Mouse (Mus musculus) liver, adult 2 months (tissue): ENCODE measurements around the gene Blvra. TPM values are rescaled to one million over a fixed set of nuclear protein-coding genes. Genes with fewer than 3 reads are reported as not detected.

Experiments
- DNase-seq: peaks from one replicate; pipeline ENCODE4 v3.0.0-alpha.2; 2011; ENCODE audit warnings: low read depth, low spot score; ENCODE audit errors: extremely low read depth
- H3K27ac ChIP-seq: fragments of 200-500 bp; replicated peaks from 2 replicates; pipeline ENCODE4 v1.5.1; 2012; ENCODE audit warnings: low read depth, mild to moderate bottlenecking, control low read depth, inconsistent platforms, low read length; ENCODE audit not compliant: insufficient read depth
- H3K27me3 ChIP-seq: fragments of 200-500 bp; 2 replicates; pipeline ENCODE4 v1.6.1; 2012; ENCODE audit warnings: mild to moderate bottlenecking, moderate library complexity, low read length, inconsistent platforms; ENCODE audit not compliant: control insufficient read depth, insufficient read depth
- H3K36me3 ChIP-seq: fragments of 200-500 bp; 2 replicates; pipeline ENCODE4 v1.6.1; 2012; ENCODE audit warnings: low read length, inconsistent platforms; ENCODE audit not compliant: control insufficient read depth, insufficient read depth
- H3K4me1 ChIP-seq: fragments of 200-500 bp; 2 replicates; pipeline ENCODE4 v1.6.1; 2011; ENCODE audit warnings: low read length; ENCODE audit not compliant: control insufficient read depth, insufficient read depth
- H3K4me3 ChIP-seq: fragments of 200-500 bp; 2 replicates; pipeline ENCODE4 v1.5.1; 2011; ENCODE audit warnings: low read depth, mild to moderate bottlenecking, control low read depth, low read length, moderate library complexity; ENCODE audit not compliant: insufficient read depth
- H3K79me2 ChIP-seq: fragments of 200-500 bp; 2 replicates; pipeline ENCODE4 v1.6.1; 2012; ENCODE audit warnings: inconsistent platforms, mild to moderate bottlenecking, low read length, moderate library complexity; ENCODE audit not compliant: control insufficient read depth, insufficient read depth
- H3K9ac ChIP-seq: fragments of 200-500 bp; 2 replicates; pipeline ENCODE4 v1.6.1; 2012; ENCODE audit warnings: low read depth, mild to moderate bottlenecking, control low read depth, inconsistent platforms, low read length
- CTCF ChIP-seq: fragments of 200-500 bp; IDR thresholded peaks from 2 replicates; pipeline ENCODE4 v1.5.1; 2011; ENCODE audit warnings: low read depth, low read length, control low read depth
- POLR2A ChIP-seq: fragments of 200-500 bp; IDR thresholded peaks from 2 replicates; pipeline ENCODE4 v1.6.1; 2011; ENCODE audit warnings: low read length, control low read depth; ENCODE audit not compliant: insufficient read depth; ENCODE audit errors: extremely low read depth
- WGBS: fragments of 180-500 bp; shearing (Covaris S2); methylation state at CpG from one replicate; pipeline ENCODE4 v1.1.7; 2018; 5-methylcytosine and 5-hydroxymethylcytosine counted together
- polyA plus RNA-seq: library from polyadenylated mRNA; depleted of rRNA; stranded (reverse); fragments of >200 nt; gene quantifications from 2 replicates; pipeline ENCODE4 v1.2.3, GENCODE M21; 2012; rRNA removed
- total RNA-seq: library from RNA; depleted of rRNA; stranded (reverse); fragments of >200 nt; gene quantifications from 2 replicates; pipeline ENCODE4 v1.2.3, GENCODE M21; 2014; rRNA removed

The Blvra gene
- total and polyA plus RNA-seq, 2 experiments: 7.5 to 23.6 TPM

DNA sequence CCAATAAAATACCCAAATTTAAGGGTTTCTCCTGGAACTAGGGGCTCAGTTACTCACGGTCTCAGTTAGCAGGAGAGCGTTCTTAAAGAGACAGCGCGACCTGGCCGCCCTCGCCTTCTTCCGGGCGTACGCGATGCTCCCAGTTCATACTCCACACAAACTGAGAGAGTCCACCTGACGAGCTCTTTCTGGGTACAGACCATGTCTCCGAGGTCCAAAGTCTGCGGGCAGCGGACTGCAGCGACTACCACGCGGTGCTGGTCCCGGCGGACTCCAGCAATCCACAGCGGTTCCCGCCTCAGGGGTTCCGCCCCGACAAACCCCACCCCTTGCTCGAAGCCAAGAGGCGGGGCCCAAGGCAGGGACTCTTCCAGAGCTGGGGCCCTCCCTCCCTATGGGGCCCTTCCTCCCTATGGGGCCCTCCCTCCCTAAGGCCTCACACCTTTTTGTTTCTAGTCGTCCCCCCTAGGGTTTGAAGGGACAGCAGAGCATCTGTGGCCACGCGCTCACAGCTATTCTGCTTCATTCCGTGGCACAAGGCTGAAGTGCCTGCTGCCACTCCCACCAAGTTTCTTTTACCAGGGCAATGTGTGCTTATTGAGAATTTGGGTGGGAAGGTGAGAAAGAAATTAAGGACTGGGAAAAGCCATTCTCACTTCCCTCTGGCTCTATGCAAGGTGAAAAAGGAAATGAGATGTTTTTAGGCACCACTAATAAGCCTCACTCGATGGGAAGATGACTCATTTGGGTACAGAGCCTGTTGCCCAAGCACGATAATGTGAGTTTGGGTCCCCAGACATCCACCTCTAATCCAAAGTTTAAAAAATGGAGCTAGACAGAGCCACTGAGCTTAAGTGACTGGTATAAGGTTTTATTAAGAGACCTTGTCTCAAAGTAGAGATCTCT lies 72.9 kb downstream of the Blvra start, which contains the start of gene Itpripl1:
Itpripl1 (minus strand) TSS at position 285 of the 906 bp plus-strand sequence.
- H3K4me1 ChIP-seq: peaks cover 5% of the 10 kb centered on the region; the same call in 1 of the 2 replicates
- no peaks in the 10 kb centered on the region for H3K36me3 ChIP-seq
- 7% methylated on average over 31 of the region's 31 CpGs for WGBS
- peak within 1 kb of the TSS; percentile 63 for H3K27ac ChIP-seq
- no peak for TF ChIP-seq CTCF
- TF ChIP-seq POLR2A: 0 out of 2 replicates have a peak, but pooled peaks have one; percentile 50
- no peaks in the 10 kb centered on the region; the same call in 1 of the 2 replicates for H3K79me2 ChIP-seq
- DNase-seq: peak; percentile 92
- peak within 1 kb of the TSS; percentile 57 for H3K4me3 ChIP-seq
- peak within 1 kb of the TSS; percentile 64 for H3K9ac ChIP-seq
- H3K27me3 ChIP-seq: no peaks in the 10 kb centered on the region

DNA sequence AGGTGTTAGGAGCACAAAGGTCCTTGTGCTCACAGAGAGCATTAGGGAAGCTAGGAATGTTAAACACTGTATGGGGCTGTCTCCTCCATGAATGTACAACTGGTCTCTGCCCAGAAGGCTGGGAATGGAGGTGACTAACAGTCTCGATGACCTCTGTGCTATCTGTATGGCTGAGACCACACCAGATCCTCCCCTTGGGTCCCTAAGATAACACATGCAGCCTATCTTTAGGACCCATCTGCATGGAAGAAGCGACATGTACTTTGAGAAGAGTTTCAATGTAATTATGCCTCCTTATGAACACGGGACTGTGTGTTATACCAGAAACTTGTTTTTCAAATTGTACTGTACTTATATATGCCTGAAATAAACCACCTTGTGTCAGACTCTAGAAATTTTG lies 75.2 kb downstream of the Blvra start:
- H3K27ac ChIP-seq: no peak overlapping the region
- no peak for TF ChIP-seq POLR2A
- TF ChIP-seq CTCF: no peak
- peaks cover 5% of the 10 kb centered on the region; the same call in 1 of the 2 replicates for H3K4me1 ChIP-seq
- no peaks in the 10 kb centered on the region for H3K27me3 ChIP-seq
- no peak overlapping the region for H3K4me3 ChIP-seq
- no peak for DNase-seq
- H3K9ac ChIP-seq: no peak overlapping the region
- H3K36me3 ChIP-seq: no peaks in the 10 kb centered on the region
- H3K79me2 ChIP-seq: no peaks in the 10 kb centered on the region; the same call in 1 of the 2 replicates
- 86% methylated on average over 3 of the region's 3 CpGs for WGBS

Other genes with a start within 250 kb of the Blvra start
- gene Trpm7, start 194.4 kb upstream of the Blvra start, total RNA-seq: 41.2 and 46.3 TPM in 2 replicates
- gene Trpm7, start 194.4 kb upstream of the Blvra start, polyA plus RNA-seq: 3.3 and 3.6 TPM in 2 replicates
- 158 and 174 TPM in 2 replicates for gene Sppl2a, start 137.4 kb upstream of the Blvra start, total RNA-seq
- 33.3 and 37.6 TPM in 2 replicates for gene Sppl2a, start 137.4 kb upstream of the Blvra start, polyA plus RNA-seq
- 6.0 and 6.3 TPM in 2 replicates for gene Ap4e1, start 61.9 kb upstream of the Blvra start, total RNA-seq
- gene Ap4e1, start 61.9 kb upstream of the Blvra start, polyA plus RNA-seq: 0.87 and 1.3 TPM in 2 replicates
- gene Ncaph, start 63.3 kb downstream of the Blvra start, total RNA-seq: 0.65 and 2.3 TPM in 2 replicates
- 0.14 and 0.24 TPM in 2 replicates for gene Ncaph, start 63.3 kb downstream of the Blvra start, polyA plus RNA-seq
- gene Itpripl1, start 72.8 kb downstream of the Blvra start, total RNA-seq: 4.8 and 5.3 TPM in 2 replicates
- 4.7 and 6.1 TPM in 2 replicates for gene Itpripl1, start 72.8 kb downstream of the Blvra start, polyA plus RNA-seq
- gene 1810024B03Rik, start 137.6 kb downstream of the Blvra start, total RNA-seq: 0.74 and 1.2 TPM in 2 replicates
- gene 1810024B03Rik, start 137.6 kb downstream of the Blvra start, polyA plus RNA-seq: 0.82 and 1.0 TPM in 2 replicates
- gene Snrnp200, start 137.7 kb downstream of the Blvra start, total RNA-seq: 52.3 and 60.0 TPM in 2 replicates
- gene Snrnp200, start 137.7 kb downstream of the Blvra start, polyA plus RNA-seq: 20.5 and 28.0 TPM in 2 replicates
- gene Ciao1, start 177.2 kb downstream of the Blvra start, total RNA-seq: 44.9 and 50.9 TPM in 2 replicates
- gene Ciao1, start 177.2 kb downstream of the Blvra start, polyA plus RNA-seq: 60.5 and 62.7 TPM in 2 replicates
- 16.6 and 18.5 TPM in 2 replicates for gene Tmem127, start 177.2 kb downstream of the Blvra start, total RNA-seq
- 45.8 and 50.5 TPM in 2 replicates for gene Tmem127, start 177.2 kb downstream of the Blvra start, polyA plus RNA-seq
- gene Stard7, start 199.6 kb downstream of the Blvra start, total RNA-seq: 102 and 119 TPM in 2 replicates
- gene Stard7, start 199.6 kb downstream of the Blvra start, polyA plus RNA-seq: 51.2 and 54.3 TPM in 2 replicates